Mouse (Mus musculus) stomach, postnatal 0 days (tissue): ENCODE results near the gene Timm17b. TPM values are rescaled to one million over a fixed set of nuclear protein-coding genes. Genes with fewer than 3 reads are reported as not detected.

Experiments used
- ATAC-seq: fragments of 200-750 bp; cut with Nextera tagmentation; 2 replicates; pipeline ENCODE4 v1.8.0; 2017; ENCODE audit not compliant: low FRiP score, low TSS enrichment
- DNase-seq: peaks from one replicate; pipeline ENCODE4 v3.0.0-alpha.2; 2016; ENCODE audit warnings: low spot score
- H3K27ac ChIP-seq: fragments of 300-500 bp; sonication (generic); replicated peaks from 2 replicates; pipeline ENCODE4 v1.5.1; 2014; ENCODE audit warnings: mild to moderate bottlenecking, control low read depth
- H3K27me3 ChIP-seq: fragments of 300-500 bp; sonication (generic); 2 replicates; pipeline ENCODE4 v1.6.1; 2014; ENCODE audit warnings: low read length; ENCODE audit not compliant: control insufficient read depth, insufficient read depth
- H3K36me3 ChIP-seq: fragments of 300-500 bp; sonication (generic); 2 replicates; pipeline ENCODE4 v1.6.1; 2014; ENCODE audit warnings: low read length, mixed read lengths; ENCODE audit not compliant: control insufficient read depth, insufficient read depth
- H3K4me1 ChIP-seq: fragments of 300-500 bp; sonication (generic); replicated peaks from 2 replicates; pipeline ENCODE4 v1.6.1; 2014; ENCODE audit warnings: antibody characterized with exemption; ENCODE audit not compliant: control insufficient read depth, insufficient read depth
- H3K4me2 ChIP-seq: fragments of 300-500 bp; sonication (generic); replicated peaks from 2 replicates; pipeline ENCODE4 v1.6.1; 2014; ENCODE audit warnings: low read depth, mild to moderate bottlenecking, control low read depth, moderate library complexity
- H3K4me3 ChIP-seq: fragments of 300-500 bp; sonication (generic); 2 replicates; pipeline ENCODE4 v1.5.1; 2014; ENCODE audit warnings: low read depth, low read length, control low read depth
- H3K9ac ChIP-seq: fragments of 300-500 bp; sonication (generic); 2 replicates; pipeline ENCODE4 v1.6.1; 2014; ENCODE audit warnings: mild to moderate bottlenecking, low read length, control low read depth, mixed read lengths
- H3K9me3 ChIP-seq: fragments of 300-500 bp; sonication (generic); 2 replicates; pipeline ENCODE4 v1.6.1; 2016; ENCODE audit warnings: low read length; ENCODE audit not compliant: control insufficient read depth
- CTCF ChIP-seq: IDR thresholded peaks from 2 replicates; pipeline ENCODE4 v1.5.1; 2016; ENCODE audit warnings: antibody characterized with exemption, low read depth, mild to moderate bottlenecking, moderate library complexity
- EP300 ChIP-seq: optimal IDR thresholded peaks from 2 replicates; pipeline ENCODE3; 2016; ENCODE audit warnings: antibody characterized with exemption
- WGBS: fragments of 180-500 bp; shearing (Covaris S2); extraction: QIAGEN DNeasy Blood & Tissue Kit; methylation state at CpG from one replicate; pipeline ENCODE4 v1.1.7; 2014; 5-methylcytosine and 5-hydroxymethylcytosine counted together
- polyA plus RNA-seq: library from polyadenylated mRNA; unstranded; fragments of >200 nt; fragmentation: Nextera tagmentation; extraction: Ambion mirVana; gene quantifications from 2 replicates; pipeline ENCODE4 v1.2.1, GENCODE M21; 2015

Timm17b gene
- 85.6 and 90.5 TPM in 2 replicates for polyA plus RNA-seq

- Histone ChIP-seq H3K4me1 (no peaks in the 10 kb centered on the region), H3K9me3 (no peaks in the 10 kb centered on the region), H3K27me3 (no peaks in the 10 kb centered on the region), H3K9ac (peak within 1 kb of the TSS; percentile 61), H3K27ac (peak within 1 kb of the TSS; percentile 76), H3K4me2 (peak within 1 kb of the TSS; percentile 52), H3K36me3 (no peaks in the 10 kb centered on the region), H3K4me3 (peak within 1 kb of the TSS; percentile 57)
- peak; percentile 98 for ATAC-seq
- TF ChIP-seq CTCF (no peak), EP300 (no peak)
- WGBS, result 16% methylated on average over 62 of the region's 62 CpGs
- peak; percentile 87 for DNase-seq
Measured at GRCm38 (mm10) chrX:7898880-7899874, at the start of gene Timm17b, which contains the start of gene Pqbp1. Timm17b (plus strand) TSS chrX:7899357. Pqbp1 (minus strand) TSS chrX:7899269.

GRCm38 (mm10) chrX:7854578-7854977 lies 44.6 kb upstream of the Timm17b start:
- DNase-seq (peak; percentile 48), ATAC-seq (no peak)
- Histone ChIP-seq H3K4me1 (no peaks in the 10 kb centered on the region), H3K9ac (no peak overlapping the region), H3K27ac (no peak overlapping the region), H3K27me3 (no peaks in the 10 kb centered on the region), H3K4me2 (no peak overlapping the region), H3K9me3 (no peaks in the 10 kb centered on the region), H3K4me3 (no peak overlapping the region), H3K36me3 (no peaks in the 10 kb centered on the region)
- 44% methylated on average over 2 of the region's 2 CpGs for WGBS
- TF ChIP-seq CTCF, result peak; percentile 71
- TF ChIP-seq EP300, result no peak

- WGBS, result 73% methylated on average over 3 of the region's 3 CpGs
- TF ChIP-seq CTCF (no peak), EP300 (no peak)
- H3K27ac ChIP-seq, result no peak overlapping the region
- ATAC-seq, result no peak
- H3K9ac ChIP-seq, result no peak overlapping the region
- H3K4me2 ChIP-seq, result no peak overlapping the region
- no peak for DNase-seq
- H3K9me3 ChIP-seq, result no peaks in the 10 kb centered on the region
- no peaks in the 10 kb centered on the region for H3K36me3 ChIP-seq
- no peak overlapping the region for H3K4me3 ChIP-seq
- no peaks in the 10 kb centered on the region for H3K27me3 ChIP-seq
- no peaks in the 10 kb centered on the region for H3K4me1 ChIP-seq
Measured at GRCm38 (mm10) chrX:7859191-7859753, 39.9 kb upstream of the Timm17b start.

- TF ChIP-seq EP300, result no peak
- no peak for TF ChIP-seq CTCF
- no peaks in the 10 kb centered on the region for H3K27me3 ChIP-seq
- H3K4me1 ChIP-seq, result no peaks in the 10 kb centered on the region
- 79% methylated on average over 1 of the region's 1 CpGs for WGBS
- no peak overlapping the region for H3K4me2 ChIP-seq
- DNase-seq, result no peak
- no peak overlapping the region for H3K9ac ChIP-seq
- no peak overlapping the region for H3K27ac ChIP-seq
- no peaks in the 10 kb centered on the region for H3K9me3 ChIP-seq
- H3K4me3 ChIP-seq, result no peak overlapping the region
- no peaks in the 10 kb centered on the region for H3K36me3 ChIP-seq
- no peak for ATAC-seq
Measured at GRCm38 (mm10) chrX:7863181-7863580, 36.0 kb upstream of the Timm17b start.

- no peak overlapping the region for H3K27ac ChIP-seq
- TF ChIP-seq CTCF (no peak), EP300 (no peak)
- WGBS, result 77% methylated on average over 3 of the region's 3 CpGs
- no peaks in the 10 kb centered on the region for H3K27me3 ChIP-seq
- DNase-seq (no peak), ATAC-seq (no peak)
- no peaks in the 10 kb centered on the region for H3K36me3 ChIP-seq
- H3K4me1 ChIP-seq, result no peaks in the 10 kb centered on the region
- no peaks in the 10 kb centered on the region for H3K9me3 ChIP-seq
- no peak overlapping the region for H3K4me3 ChIP-seq
- no peak overlapping the region for H3K4me2 ChIP-seq
- H3K9ac ChIP-seq, result no peak overlapping the region
Measured at GRCm38 (mm10) chrX:7864551-7864950, 34.6 kb upstream of the Timm17b start.

GRCm38 (mm10) chrX:7865343-7865742 lies 33.8 kb upstream of the Timm17b start:
- H3K27ac ChIP-seq, result no peak overlapping the region
- H3K36me3 ChIP-seq, result no peaks in the 10 kb centered on the region
- 60% methylated on average over 2 of the region's 2 CpGs for WGBS
- H3K4me3 ChIP-seq, result no peak overlapping the region
- no peak for DNase-seq
- no peaks in the 10 kb centered on the region for H3K9me3 ChIP-seq
- H3K4me2 ChIP-seq, result no peak overlapping the region
- H3K9ac ChIP-seq, result no peak overlapping the region
- H3K4me1 ChIP-seq, result no peaks in the 10 kb centered on the region
- TF ChIP-seq EP300 (no peak), CTCF (no peak)
- no peak for ATAC-seq
- H3K27me3 ChIP-seq, result no peaks in the 10 kb centered on the region
